Mouse (Mus musculus): ENCODE data around the gene P2rx3.

The P2rx3 gene

DNA sequence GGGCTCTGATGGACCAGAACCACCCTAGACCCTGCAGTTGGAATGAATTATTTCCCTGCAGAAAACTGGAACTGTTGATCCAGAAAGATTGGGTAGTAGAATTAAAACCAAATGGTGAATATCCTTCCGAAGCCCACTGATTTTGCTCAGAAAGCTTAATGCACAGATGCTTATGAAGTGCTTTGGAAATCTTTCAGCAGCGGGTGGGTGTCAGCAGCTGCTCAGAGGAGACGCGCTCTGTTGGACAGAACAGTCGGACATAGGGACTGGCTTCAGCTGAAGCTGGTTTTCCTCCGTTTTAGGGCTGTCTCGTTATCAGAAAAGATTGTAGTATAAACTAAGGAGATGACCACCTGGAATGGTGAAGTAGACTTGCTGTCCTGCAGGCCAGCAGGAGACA is 6.4 kb upstream of the P2rx3 start:
- no peak for DNase-seq (ENCODE audit: low read depth, low spot score)

DNA sequence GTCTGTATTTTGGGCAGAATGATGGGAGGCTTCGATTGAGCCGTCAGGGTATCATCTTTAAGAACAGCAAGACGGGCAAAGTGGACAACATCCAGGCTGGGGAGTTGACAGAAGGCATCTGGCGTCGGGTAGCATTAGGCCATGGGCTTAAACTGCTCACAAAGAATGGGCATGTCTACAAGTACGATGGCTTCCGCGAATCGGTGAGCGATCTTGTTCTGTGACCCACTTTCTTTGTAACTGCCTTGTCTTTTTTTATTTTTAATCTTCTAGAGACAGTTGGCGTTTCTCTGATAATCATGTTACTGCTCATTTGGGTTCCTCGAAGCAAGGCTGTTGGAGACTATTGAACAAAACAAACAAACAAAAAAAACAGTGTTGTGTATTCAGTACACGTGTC is 1.1 kb upstream of the P2rx3 start:
- DNase-seq (ENCODE audit: low read depth, low spot score): no peak

DNA sequence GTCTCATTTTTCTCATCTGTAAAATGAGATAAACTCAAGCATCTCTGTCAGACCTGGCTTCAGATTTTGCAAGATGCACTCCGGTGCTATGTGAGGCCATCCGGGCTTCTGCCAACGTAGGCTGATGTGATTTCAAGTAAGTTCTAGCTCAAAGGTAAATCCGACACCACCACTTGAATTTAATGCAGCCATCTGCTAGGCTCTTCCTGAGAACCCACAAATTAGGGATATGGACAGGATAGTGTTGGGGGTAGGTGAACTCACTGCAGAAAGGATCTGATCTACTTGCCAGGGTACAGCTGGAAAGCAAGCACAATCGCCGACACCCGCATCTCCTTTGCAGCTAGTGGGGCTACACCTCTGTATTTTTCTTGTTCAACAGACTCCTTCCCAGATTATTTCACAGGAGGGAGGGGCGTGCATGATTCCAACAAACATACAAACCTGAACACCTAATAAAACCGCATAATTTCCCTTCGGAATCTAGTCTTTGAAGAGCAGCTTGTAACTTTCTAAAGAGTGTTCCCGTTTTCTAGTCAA is 685 bp downstream of the P2rx3 start:
- no peak for DNase-seq (ENCODE audit: low read depth, low spot score)

DNA sequence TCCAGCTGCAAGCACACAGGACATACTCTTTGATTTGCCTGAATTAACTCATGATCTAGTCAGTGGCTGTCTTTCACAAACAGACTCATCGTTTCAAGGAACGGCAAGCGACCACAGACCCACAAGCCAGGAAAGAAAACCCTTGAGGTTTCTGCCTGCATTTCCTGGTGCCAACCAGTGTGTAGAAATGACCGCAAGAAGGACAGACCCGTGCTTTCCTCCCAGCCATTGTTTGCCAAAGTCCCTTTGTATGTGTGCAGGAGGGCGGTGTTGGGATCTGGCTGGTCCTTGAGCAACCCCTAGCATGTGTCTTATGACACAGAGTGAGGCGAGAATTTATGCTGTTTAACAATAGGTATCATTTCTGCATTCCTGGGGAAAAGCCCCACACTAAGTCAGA is 3.1 kb downstream of the P2rx3 start:
- no peak for DNase-seq (ENCODE audit: low read depth, low spot score)

DNA sequence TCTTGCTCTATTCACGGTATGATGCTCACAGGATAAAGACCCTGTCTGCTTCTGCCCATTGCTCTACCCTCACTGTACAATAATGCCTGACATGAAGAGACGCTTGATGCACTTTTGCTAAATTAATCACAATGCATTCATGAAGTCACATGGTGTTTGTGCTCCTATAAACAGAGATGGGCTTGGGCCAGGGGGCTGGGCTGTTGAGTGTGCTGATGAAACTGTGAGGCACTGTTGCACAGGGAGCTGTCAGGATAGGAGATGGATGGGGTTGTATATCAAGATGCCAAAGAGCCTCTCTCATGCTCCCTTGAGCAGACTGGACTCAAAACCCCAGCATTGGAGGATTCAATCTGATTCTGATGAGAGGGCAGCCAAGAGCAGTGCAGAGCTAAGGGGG is 4.1 kb downstream of the P2rx3 start:
- DNase-seq (ENCODE audit: low read depth, low spot score): no peak

DNA sequence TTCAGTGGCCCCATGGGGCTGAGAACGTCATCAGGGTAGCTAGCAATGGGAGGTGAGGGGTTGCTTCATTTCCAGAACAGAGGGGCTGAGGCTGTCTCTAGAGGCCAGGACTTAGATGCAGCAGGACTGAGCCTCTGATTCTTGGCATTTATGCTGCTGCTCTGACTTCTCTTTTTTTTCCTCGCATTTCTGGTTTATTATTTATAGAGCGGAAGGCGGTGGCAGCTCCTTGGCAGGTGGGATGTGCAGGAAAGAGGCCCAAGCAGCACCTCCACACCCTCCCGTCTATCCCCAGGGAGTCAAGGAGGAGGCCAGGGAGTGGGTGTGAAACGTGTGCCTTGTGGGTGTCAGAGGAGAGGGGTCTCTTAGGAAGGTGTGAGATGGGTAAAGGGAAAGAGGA is 6.3 kb downstream of the P2rx3 start:
- DNase-seq (ENCODE audit: low read depth, low spot score): no peak

DNA sequence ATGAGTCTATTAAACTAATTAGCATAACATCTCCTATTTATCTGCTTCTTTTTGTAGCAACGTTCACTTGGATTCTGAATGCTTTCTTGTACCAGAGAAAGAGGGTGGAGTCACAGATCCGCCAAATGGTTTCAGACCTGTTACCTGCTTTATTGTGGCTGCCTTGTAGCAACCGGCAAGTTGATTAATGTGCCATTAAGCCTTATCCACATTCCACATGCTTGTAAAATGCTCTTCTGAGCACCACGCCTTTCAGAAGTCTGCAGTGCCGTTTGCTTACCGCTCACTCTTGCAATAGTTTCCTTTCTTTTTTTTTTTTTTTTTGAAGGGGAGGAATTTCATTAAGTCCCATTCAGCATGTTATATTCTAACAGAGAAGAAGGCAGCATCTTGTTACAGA is 7.4 kb downstream of the P2rx3 start:
- no peak for DNase-seq (ENCODE audit: low read depth, low spot score)

DNA sequence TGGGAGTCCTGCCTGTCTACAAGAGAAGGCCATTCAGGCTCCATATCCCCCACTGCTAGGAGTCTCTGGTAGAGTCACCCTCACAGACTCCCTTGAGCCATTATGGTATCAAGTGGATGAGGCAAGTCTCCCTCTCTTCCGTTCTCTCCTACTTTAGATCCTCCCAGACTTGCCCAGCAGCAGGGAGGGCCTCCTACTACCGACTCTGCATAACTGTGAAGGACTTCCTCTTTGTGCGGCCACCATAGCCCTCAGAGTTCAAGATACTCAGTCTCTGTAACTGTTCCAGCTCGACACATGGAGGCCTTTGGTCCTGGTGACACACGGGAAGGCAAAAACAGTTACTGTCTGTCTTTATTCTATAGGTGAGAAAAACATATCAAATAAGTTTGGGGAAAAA is 10.0 kb downstream of the P2rx3 start:
- DNase-seq (ENCODE audit: low read depth, low spot score): no peak

DNA sequence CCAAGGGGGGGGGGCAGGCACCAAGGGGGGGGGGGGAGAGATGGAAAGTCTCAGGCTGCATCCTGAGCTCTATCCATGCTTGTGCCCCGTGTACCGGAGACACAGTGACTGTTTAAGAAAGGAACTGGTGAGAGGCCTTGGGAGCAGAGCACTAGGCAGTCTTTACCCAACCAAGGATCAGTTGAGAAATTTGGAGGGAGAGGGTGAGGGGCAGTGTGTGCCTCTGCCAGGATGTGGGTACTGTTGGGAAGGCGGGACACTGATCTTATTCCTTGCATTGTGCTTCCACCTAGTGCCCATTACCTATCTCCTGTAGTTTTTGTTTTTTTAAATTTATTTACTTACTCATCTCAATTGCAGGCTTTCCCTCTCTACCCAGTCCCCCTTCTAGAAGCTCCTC is 11.1 kb downstream of the P2rx3 start:
- DNase-seq (ENCODE audit: low read depth, low spot score): no peak

DNA sequence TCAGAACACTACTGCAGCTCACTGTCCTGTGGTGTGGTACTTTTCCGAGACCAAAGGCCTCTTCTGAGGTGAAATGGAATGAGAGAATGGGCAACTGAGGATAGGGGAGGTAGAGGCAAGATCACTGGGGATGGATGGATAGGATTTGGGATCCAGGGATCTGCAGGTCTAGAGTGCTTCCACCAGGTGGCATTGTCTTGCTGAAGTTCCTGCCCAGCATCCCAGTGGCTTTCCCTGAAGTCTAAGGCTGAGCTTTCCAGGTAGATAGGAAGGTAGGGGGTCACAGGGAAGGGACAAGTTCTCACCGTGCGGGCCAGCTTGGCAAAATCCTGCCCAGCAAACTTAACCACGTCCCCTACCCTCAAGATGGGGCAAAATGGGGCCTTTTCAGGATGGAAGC is 15.2 kb downstream of the P2rx3 start:
- DNase-seq (ENCODE audit: low read depth, low spot score): no peak

DNA sequence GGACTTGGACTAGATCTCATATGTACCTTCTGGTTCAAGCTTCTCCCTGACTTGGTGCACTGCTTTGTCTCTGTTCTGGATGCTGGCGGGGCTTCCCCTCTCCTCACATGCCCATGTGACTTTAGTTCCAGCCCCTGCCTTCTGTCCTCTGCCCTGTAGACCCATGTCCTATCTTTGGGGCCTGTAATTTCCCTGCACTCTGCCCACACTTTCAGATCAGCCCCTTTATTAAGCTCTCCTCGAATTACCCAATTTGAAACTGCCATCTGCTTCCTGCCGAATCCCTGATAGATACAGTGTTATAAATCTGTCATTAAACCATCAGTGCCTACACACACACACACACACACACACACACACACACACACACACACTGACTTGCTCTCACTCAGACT is 22.7 kb downstream of the P2rx3 start:
- DNase-seq (ENCODE audit: low read depth, low spot score): no peak

DNA sequence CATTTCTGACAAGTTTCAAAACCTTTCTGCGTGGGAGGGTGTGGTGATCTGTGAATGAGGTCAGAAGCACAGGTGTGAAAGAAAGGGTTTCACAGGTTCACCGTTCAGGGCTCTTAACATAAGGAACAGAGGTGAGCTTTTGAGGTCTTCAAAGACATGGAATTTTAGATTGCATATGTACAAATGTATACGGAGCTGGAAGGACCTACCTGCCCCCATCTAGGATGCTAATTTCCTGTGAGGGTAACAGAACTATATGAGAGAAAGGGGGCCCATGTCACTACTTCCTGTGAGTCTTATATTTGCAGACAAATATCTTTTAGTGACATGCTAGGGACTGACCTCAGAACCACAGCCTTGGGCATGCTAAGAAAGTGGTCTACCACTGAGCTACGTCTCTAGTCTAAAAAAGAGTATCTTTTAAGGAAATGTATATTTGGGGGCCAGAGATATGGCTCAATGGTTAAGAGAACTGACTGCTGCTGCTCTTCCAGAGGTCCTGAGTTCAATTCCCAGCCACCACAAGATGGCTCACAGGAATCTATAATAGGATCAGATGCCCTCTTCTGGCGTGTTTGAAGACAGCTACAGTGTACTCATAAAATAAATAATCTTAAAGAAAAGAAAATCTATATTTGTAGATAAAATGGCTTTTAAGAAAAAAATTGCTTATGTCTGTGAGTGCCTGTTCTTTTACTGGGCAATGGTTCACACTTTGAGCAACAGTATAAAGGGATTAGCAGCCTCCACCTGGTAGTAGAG is 23.3 kb downstream of the P2rx3 start:
- no peak for DNase-seq (ENCODE audit: low read depth, low spot score)

DNA sequence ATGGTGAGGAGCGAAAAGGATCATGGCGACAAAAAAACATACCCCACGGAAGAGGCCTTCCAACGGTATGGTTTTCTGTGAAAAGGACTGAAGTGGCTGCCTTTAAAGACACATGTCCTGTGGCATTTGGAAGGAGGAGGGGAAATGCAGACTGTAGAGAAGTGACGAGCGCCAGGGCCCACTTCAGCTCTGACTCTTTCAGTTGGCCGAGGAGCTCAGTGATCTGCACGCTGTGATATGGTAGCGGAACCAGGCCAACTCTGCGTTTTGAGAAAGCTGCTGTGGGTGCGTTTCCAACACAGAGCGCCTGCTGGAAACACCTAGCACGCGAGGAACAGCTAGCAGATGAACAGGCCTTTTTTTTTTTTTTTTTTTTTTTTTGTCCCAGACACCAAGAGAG is 24.6 kb downstream of the P2rx3 start:
- no peak for DNase-seq (ENCODE audit: low read depth, low spot score)

DNA sequence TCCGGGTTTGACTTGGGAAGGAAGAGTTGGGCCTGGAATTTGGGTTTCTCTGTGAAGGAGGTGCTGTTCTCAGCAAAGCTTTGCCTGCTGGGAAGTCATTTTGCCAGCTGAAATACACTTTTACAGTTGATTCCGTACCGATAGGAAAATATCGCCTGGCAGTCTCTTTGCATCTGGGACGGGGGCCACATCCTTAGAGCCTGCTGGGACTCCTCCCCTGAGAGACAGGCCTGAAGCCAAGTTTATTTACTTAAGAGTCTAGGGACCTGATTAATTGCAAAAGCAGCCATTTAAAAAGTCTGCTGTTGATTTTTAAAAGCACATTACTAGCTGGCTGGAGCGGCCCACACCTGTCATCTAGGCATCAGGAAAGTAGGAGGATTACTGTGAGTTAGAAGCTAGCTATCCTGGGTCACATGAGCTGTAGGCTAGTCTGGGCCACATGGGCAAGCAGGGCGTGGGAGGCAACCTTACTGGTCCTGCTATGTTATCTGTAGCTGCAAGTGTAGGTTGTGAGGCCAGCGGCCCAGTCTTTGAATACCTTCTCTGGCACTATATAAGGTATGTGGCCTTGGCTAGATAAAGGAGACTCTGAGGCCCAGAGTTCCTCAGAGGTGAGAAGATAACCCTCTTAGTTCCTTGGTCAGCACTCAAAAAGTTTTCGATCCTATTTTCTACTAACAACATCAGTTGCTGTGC is 25.2 kb downstream of the P2rx3 start:
- peak; percentile 77 for DNase-seq (ENCODE audit: low read depth, low spot score)

DNA sequence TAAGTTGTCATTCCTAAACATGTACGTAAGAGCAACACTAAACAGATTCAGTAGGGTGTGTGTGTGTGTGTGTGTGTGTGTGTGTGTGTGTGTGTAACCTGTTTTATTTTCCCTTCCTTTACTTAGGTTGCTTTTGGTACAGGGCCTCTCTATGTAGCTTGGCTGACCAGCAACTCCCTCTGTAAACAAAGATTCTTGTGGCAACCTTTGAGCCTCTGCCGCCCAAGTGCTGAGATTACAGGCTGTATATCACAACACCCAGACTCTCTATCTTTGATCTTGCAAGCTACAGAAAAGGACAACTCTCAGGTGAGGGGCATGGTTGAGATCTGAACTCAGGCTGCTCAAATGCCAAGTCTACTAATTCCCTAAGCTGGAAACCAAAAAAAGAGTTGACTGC is 28.1 kb downstream of the P2rx3 start:
- DNase-seq (ENCODE audit: low read depth, low spot score): no peak

DNA sequence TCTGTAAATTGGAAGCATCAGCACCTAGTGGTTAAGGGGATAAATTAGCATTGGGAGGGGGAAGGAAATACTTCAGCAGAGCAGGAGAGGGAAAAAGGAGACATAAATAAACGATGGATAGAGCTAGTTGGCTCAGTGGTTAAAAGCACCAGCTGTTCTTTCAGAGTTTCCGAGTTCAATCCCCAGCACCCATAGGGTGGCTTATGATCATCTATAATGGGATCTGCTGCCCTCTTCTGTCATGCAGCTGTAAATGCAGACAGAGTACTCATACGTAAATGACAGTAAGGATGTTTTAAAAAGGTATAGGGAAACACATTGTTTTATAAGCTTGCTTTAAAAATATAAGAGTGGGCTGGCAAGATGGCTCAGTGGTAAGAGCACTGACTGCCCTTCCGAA is 29.5 kb downstream of the P2rx3 start:
- DNase-seq (ENCODE audit: low read depth, low spot score): peak; percentile 43

DNA sequence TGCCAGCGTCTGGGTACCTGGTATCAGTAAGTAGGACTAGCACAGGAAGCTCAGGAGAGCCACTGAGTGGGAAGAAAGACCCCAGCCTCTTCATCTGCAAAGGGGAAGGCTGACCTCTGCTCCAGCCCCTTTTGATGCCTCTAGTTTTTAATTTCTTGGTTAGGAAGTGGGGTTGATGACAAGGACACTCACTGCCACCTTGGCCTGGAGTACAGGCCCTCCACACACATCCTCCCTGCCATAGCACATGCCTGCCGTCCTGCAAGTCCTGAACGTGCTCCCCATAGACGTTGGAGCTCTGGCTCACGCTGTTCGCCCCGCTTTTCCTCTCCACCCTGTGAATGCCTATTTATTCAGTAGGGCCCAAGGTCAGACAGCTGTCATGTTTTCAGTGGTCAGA is 30.7 kb downstream of the P2rx3 start:
- DNase-seq (ENCODE audit: low read depth, low spot score): no peak

DNA sequence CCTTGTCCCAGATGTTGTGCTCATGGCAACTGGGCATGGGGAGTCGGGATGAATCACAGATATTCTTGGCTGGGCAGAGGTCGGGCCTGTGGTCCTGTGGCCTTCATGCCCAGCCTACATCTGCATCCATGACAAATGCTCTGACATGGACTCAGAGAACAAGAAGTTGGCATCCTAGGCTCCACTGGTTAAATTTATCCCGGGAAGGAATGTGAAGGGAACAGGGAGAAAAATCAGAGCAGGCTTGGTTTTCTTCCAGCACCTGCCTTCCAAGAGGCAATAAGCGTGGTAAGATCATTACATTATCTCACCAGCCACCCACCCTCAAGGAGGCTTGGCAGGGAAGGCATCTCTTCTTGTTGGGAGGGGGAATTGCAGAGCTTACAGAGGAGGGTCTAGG is 32.9 kb downstream of the P2rx3 start:
- DNase-seq (ENCODE audit: low read depth, low spot score): no peak

DNA sequence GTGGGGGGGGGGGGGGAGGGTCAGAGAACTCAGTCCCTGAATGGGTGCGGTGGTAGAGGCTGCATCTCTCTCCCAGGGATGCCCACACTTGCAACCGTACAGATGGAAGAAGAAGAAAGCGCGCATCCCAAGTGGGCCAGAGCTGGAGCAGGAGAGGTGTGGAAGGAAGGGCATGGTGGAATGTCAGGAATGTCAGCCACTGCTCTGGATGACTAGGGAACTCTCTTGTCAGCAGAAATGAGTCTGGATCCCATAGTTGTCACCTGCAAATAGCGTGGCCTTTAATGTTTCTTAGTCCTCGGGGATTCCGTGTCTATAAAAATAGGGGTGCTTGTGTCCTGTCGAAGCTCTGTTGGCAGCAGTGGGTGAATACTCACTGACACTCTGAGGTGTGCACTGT is 34.7 kb downstream of the P2rx3 start:
- DNase-seq (ENCODE audit: low read depth, low spot score): no peak

DNA sequence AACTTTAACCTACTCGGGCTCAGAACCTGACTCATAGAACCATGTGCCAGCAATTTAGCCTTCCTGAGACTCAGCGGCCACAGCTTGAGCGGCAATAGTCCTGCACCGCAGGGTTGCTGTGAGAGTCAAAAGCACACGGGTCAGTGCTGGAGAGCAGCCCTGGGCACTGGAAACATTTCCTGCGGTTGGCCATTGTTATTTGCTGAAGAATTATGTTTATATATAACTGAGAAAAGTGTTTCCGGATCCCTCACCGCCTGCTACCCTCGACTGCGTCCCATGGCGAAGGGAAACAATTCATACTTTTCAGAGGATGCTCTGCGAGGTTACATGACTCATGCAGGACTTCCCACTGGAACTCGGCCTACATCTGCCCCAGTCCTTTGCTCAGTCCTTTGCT is 35.8 kb downstream of the P2rx3 start:
- no peak for DNase-seq (ENCODE audit: low read depth, low spot score)

DNA sequence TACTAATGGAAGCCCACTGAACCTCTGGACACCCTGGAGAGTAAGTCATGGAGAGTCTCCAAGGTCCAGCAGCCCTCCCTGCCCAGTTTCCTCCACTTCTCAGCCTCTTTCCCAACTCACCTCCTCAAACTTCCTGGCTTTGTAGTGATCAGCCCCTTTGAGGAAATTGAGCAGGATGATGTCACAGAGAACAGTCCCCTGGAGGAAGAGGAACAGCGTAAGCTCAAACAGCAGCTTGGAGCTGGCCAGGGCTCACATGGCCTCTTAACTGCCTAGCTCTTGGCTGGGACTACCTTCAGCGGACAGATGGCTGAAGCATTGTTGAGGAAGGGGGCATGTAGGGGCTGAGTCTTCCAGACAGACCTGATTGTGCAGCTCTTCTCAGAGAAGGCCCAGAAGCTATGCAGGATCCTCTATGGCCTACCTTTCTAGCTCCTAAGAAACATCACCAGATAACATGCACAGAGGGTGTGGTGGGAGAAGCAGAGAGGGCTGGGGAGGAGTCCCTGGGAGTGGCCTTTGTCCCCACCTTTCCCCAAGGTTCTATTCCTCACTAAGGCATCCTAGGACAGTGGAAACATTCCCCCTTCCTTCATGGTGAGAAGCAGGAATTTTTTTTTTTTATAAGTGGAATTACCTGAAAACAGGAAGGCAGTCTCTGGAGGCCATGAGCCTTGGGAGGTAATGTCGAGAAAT is 37.6 kb downstream of the P2rx3 start:
- DNase-seq (ENCODE audit: low read depth, low spot score): no peak

DNA sequence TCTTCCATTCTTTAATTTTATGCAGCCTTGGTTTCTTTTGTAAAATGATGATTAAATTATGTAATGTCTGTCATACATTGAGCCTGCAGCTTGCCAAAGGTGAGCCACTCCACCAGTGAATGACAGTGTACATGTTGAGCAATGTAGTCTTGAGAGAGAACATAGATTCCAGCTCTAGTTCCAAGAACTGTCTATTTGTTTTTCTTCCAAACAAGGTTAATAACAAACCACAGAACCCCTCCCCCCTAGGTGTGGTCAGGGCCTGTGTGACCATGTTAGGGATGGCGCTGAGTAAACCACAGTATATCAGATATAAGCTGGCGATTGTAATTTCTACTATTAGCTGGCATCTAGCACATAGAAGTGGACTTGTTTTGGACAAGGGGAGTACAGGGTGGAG is 40.9 kb downstream of the P2rx3 start:
- no peak for DNase-seq (ENCODE audit: low read depth, low spot score)

DNA sequence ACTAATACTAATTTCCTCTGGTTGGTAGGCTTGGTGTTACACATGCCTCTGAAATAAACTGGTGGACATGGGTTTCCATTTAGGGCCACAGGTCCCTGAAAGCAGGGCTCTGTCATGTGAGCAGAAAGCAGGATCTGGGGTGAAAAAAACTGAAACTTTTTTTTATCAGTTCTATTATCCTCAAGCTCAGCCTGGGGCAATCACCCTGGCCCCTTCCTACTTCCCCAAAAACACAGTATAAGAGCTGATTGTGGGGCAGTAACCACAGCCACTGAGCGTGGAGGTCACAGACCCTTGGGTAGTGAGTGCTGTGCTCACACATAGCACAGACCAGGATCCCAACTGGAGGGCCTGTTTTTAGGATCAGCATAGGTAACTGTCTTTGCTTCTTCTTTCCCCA is 49.3 kb downstream of the P2rx3 start, which contains the start of gene Prg3:
Prg3 (plus strand) TSS at position 286 of the 400 bp plus-strand sequence.
- no peak for DNase-seq (ENCODE audit: low read depth, low spot score)
